Mouse (Mus musculus): ENCODE measurements around the gene Ankrd26.

DNA sequence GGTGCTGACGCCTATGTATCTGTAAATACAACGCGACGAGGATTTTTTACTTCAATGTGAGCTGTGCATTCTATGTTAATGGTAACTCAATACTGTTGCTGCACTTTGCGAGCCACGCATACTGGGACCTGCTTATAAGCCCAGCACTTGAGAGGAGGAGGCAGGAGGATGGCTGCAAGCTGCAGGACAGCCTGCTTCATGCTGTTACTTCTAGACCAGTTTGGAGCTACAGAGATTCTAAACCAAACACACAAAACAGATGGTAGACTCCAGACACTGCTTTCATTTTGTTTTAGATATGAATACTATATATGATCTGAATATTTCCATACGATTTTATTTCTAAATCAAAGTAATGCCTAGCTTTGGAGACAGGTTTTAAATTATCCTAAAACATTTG lies 41.4 kb downstream of the Ankrd26 start:
- no peak for TF ChIP-seq POLR2A (IDR thresholded peaks at IDR 0.05; ENCODE audit: extremely low read depth, insufficient read depth, low read length)
- TF ChIP-seq CTCF (IDR thresholded peaks at IDR 0.05; ENCODE audit: low read depth, low read length): no peak
